Mouse (Mus musculus) ES-CJ7 (cell line): ENCODE measurements at regions not wholly inside any gene's neighbourhood (a gene's known extent, or its start where the extent isn't known, plus 50 kb on each side); places are given as distances from the start of the nearest gene placed in this dataset.
"Not testable (repeated sequence)": the region's sequence is repeated elsewhere in the genome, so short reads cannot be mapped to it uniquely, and the experiment has no call there.

Experiments
- DNase-seq: peaks from one replicate; pipeline ENCODE4 v3.0.0; 2011; ENCODE audit warnings: low read depth, low spot score

GRCm38 (mm10) chr10:29044781-29045180 is 58.7 kb upstream of the 2310057J18Rik start:
- DNase-seq: not testable (repeated sequence)

DNA sequence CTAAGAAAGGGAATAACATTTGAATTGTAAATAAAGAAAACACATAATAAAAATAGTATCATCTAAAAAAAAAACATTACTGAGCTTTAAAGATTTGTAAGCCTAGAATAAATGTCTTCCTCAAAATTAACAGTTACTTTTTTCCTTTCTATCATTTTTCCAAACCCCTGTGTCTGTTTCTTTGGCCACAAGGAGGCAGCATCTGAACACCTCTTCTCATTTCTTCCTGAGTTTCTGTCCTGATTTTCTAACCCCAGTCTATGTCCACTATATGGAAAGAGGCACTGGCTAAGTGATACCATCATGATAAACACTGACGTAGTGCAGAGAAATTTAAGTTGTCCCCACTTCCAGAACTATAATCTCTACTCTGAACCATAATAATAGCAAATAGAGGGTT is 55.8 kb upstream of the Soga3 start:
- peak; percentile 22 for DNase-seq
